Comparison of ENCODE assay signal across 7 mouse cellular contexts in genomic region chr10:126905650-126906075, GRCm38 (mm10). TPM values are rescaled to one million over a fixed set of nuclear protein-coding genes. Genes with fewer than 3 reads are reported as not detected.
A peak's percentile ranks its signal among the peaks of the same experiment; 100 is the strongest.
DNase-seq lines count a peak whose midpoint lies in the region; ATAC-seq lines count a peak whose summit lies in the region.

No protein-coding gene starts in this region.

- H3K36me3 ChIP-seq in intestine, embryonic 16.5 days (ENCODE audit: control insufficient read depth, insufficient read depth, low read length) = no peaks in the 10 kb centered on the region
- no peaks in the 10 kb centered on the region for H3K36me3 ChIP-seq in midbrain, embryonic 11.5 days (ENCODE audit: control insufficient read depth, insufficient read depth, low read length)

- peak; percentile 90 for DNase-seq in adrenal gland, adult 8-10 months
- peak; percentile 92 for DNase-seq in embryo, embryonic 9.5 days (ENCODE audit: extremely low spot score)
- DNase-seq in gastrocnemius, postnatal 4 days (ENCODE audit: low spot score in 2 of 2) = peak; percentile 85 to 93
- DNase-seq in left cerebral cortex, postnatal 36 days (ENCODE audit: low spot score in 2 of 2) = peak; percentile 91
- peak; percentile 99 for DNase-seq in midbrain, embryonic 11.5 days (ENCODE audit: low spot score, missing footprints)
- peak; percentile 90 for DNase-seq in skeletal muscle tissue, adult 2 months (ENCODE audit: low read depth, low spot score)

- H3K4me2 ChIP-seq in intestine, embryonic 16.5 days (ENCODE audit: low read depth, low read length) = peak overlapping the region; percentile 73
- peak overlapping the region; percentile 76 for H3K4me2 ChIP-seq in midbrain, embryonic 11.5 days

- peak; percentile 79 for ATAC-seq in intestine, embryonic 16.5 days
- peak; percentile 84 for ATAC-seq in midbrain, embryonic 11.5 days (ENCODE audit: low FRiP score)

- intact Hi-C loops in left cerebral cortex, postnatal 36 days (cut with DNase I) = no loop called here

- peak overlapping the region; percentile 58 for H3K4me3 ChIP-seq in intestine, embryonic 16.5 days (ENCODE audit: low read length)
- peak overlapping the region; percentile 47 for H3K4me3 ChIP-seq in midbrain, embryonic 11.5 days (ENCODE audit: low read depth, low read length)

- no peaks in the 10 kb centered on the region; the same call in 1 of the 2 replicates for H3K4me1 ChIP-seq in intestine, embryonic 16.5 days (ENCODE audit: control insufficient read depth, insufficient read depth, low read length)
- peaks cover 3% of the 10 kb centered on the region; the same call in 1 of the 2 replicates for H3K4me1 ChIP-seq in midbrain, embryonic 11.5 days (ENCODE audit: control insufficient read depth, insufficient read depth, low read length)

- no peaks in the 10 kb centered on the region for H3K9me3 ChIP-seq in intestine, embryonic 16.5 days (ENCODE audit: control insufficient read depth, low read length)
- H3K9me3 ChIP-seq in midbrain, embryonic 11.5 days (ENCODE audit: control insufficient read depth, low read length) = no peaks in the 10 kb centered on the region

- H3K27ac ChIP-seq in intestine, embryonic 16.5 days (ENCODE audit: low read length) = peak overlapping the region; percentile 86
- H3K27ac ChIP-seq in midbrain, embryonic 11.5 days (ENCODE audit: low read depth, low read length) = no peak overlapping the region

- H3K27me3 ChIP-seq in intestine, embryonic 16.5 days (replicated peaks; ENCODE audit: control insufficient read depth, insufficient read depth, low read length) = no peaks in the 10 kb centered on the region
- H3K27me3 ChIP-seq in midbrain, embryonic 11.5 days (ENCODE audit: control insufficient read depth, insufficient read depth, low read length) = no peaks in the 10 kb centered on the region

- WGBS in intestine, embryonic 16.5 days = 2% methylated on average over 30 of the region's 30 CpGs
- 3% methylated on average over 30 of the region's 30 CpGs for WGBS in midbrain, embryonic 11.5 days

- peak overlapping the region; percentile 74 for H3K9ac ChIP-seq in intestine, embryonic 16.5 days (ENCODE audit: low read depth, low read length)
- peak overlapping the region; percentile 68 for H3K9ac ChIP-seq in midbrain, embryonic 11.5 days (ENCODE audit: low read length)

RNA-seq across cellular contexts. Expression of gene Atp23, which starts 4.5 kb away (rescaled TPM):
- total RNA-seq in adrenal gland, adult 8-10 months (2022) = 1 to 10 TPM; 7.6 to 8.8 (median 8.5) TPM
- 1 to 10 TPM; 4.3 to 5.4 TPM for total RNA-seq in gastrocnemius, postnatal 4 days (2021)
- polyA plus RNA-seq in intestine, embryonic 16.5 days (2015; fragmentation: Nextera tagmentation; extraction: Ambion mirVana) = 14.8 and 15.3 TPM in 2 replicates
- 1 to 10 TPM; 8.9 to 9.5 TPM for total RNA-seq in left cerebral cortex, postnatal 36 days (2021)
- 15.9 and 17.8 TPM in 2 replicates for polyA plus RNA-seq in midbrain, embryonic 11.5 days (2014; fragmentation: Nextera tagmentation; extraction: Ambion mirVana)
